Mouse (Mus musculus) testis, adult 2 months (tissue): ENCODE results near the gene Zmiz1. TPM values are rescaled to one million over a fixed set of nuclear protein-coding genes. Genes with fewer than 3 reads are reported as not detected.
A peak's percentile ranks its signal among the peaks of the same experiment; 100 is the strongest.

Experiments
- H3K27ac ChIP-seq: fragments of 200-500 bp; 2 replicates; pipeline ENCODE4 v1.5.1; 2012; ENCODE audit warnings: low read depth, low read length; ENCODE audit not compliant: control insufficient read depth, insufficient read depth
- H3K27me3 ChIP-seq: fragments of 200-500 bp; 2 replicates; pipeline ENCODE4 v1.6.1; 2012; ENCODE audit warnings: mild to moderate bottlenecking, low read length, moderate library complexity; ENCODE audit not compliant: control insufficient read depth, insufficient read depth
- H3K36me3 ChIP-seq: fragments of 200-500 bp; 2 replicates; pipeline ENCODE4 v1.6.1; 2012; ENCODE audit warnings: mild to moderate bottlenecking, low read length; ENCODE audit not compliant: control insufficient read depth, insufficient read depth
- H3K4me1 ChIP-seq: fragments of 200-500 bp; 2 replicates; pipeline ENCODE4 v1.6.1; 2012; ENCODE audit warnings: low read length; ENCODE audit not compliant: control insufficient read depth, insufficient read depth
- H3K4me3 ChIP-seq: fragments of 200-500 bp; 2 replicates; pipeline ENCODE4 v1.5.1; 2012; ENCODE audit warnings: low read depth, mild to moderate bottlenecking, low read length, moderate library complexity, mixed read lengths; ENCODE audit not compliant: control insufficient read depth
- CTCF ChIP-seq: fragments of 200-500 bp; IDR thresholded peaks from 2 replicates; pipeline ENCODE4 v1.5.1; 2012; ENCODE audit warnings: low read depth, mild to moderate bottlenecking, inconsistent platforms, low read length, moderate library complexity; ENCODE audit not compliant: control insufficient read depth, insufficient read depth, insufficient replicate concordance
- POLR2A ChIP-seq: fragments of 200-500 bp; IDR thresholded peaks from 2 replicates; pipeline ENCODE4 v1.6.1; 2012; ENCODE audit warnings: low read depth, mild to moderate bottlenecking, inconsistent platforms, low read length, moderate library complexity; ENCODE audit not compliant: control insufficient read depth
- polyA plus RNA-seq: library from polyadenylated mRNA; depleted of rRNA; stranded (reverse); fragments of >200 nt; gene quantifications from 2 replicates; pipeline ENCODE4 v1.2.3, GENCODE M21; 2012

Zmiz1 gene
- polyA plus RNA-seq, 1 experiment: 9.1 TPM

DNA sequence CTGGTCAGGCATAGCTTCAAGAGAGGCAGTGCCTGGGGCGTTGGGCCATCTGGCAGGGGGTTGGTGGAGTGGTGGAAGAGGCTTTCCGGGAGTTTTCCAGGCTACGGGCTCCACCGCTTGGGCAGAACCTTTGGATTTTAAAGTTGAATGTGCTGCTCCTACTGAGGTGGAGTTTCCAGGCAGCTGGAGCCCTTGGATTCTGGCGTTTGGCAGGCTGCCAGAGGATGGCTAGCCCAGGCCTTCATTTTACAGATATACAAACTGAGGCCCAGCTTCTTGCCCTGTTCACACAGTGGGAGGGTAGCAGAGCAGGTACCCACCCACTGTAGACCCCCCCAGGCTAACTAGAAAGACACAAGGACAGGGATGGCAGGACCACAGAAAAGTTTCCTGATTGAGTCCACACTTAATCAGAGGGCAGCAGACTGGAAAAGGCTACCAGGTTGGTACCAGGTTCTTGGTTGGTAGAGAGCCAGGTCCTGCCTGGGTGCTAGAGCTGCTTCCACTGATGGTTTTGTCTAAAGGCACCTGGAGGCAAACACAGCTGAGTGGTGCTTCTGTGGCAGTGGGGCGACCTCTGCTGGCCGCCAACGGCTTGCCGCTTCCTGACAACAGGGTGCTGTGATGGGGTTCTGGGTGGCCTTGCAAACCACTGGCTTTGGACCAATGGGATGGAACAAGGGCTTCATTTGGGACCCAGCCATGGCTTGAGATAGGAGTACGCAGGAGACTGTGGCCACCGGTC lies 106.5 kb downstream of the Zmiz1 start:
- Histone ChIP-seq H3K4me3 (no peak overlapping the region), H3K27ac (no peak overlapping the region), H3K27me3 (no peaks in the 10 kb centered on the region), H3K36me3 (no peaks in the 10 kb centered on the region), H3K4me1 (no peaks in the 10 kb centered on the region)
- peak; percentile 69; the same call in 1 of the 2 replicates for TF ChIP-seq CTCF
- no peak for TF ChIP-seq POLR2A

DNA sequence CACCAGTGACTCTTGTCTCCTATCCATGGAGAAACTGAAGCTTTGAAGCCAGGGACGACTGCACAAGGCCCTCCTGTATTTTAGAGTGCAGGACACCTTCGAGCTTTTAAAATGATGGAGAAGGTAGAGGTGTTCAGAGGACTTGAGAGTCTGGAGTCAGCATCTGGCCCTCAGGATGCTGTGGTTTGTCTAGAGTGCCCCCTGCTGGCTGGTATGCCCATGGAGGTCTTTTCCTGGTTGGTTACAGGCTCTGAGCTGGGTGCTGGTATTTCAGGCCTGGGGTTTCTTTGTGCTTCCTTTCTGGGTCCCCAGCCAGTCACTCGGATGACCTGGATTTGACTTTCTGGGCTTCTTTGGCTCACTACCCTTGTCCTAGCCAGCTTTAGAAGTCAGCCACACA lies 108.3 kb downstream of the Zmiz1 start:
- TF ChIP-seq POLR2A (no peak), CTCF (peak; percentile 48; the same call in 1 of the 2 replicates)
- Histone ChIP-seq H3K27ac (no peak overlapping the region), H3K36me3 (no peaks in the 10 kb centered on the region), H3K27me3 (no peaks in the 10 kb centered on the region), H3K4me1 (no peaks in the 10 kb centered on the region), H3K4me3 (no peak overlapping the region)

DNA sequence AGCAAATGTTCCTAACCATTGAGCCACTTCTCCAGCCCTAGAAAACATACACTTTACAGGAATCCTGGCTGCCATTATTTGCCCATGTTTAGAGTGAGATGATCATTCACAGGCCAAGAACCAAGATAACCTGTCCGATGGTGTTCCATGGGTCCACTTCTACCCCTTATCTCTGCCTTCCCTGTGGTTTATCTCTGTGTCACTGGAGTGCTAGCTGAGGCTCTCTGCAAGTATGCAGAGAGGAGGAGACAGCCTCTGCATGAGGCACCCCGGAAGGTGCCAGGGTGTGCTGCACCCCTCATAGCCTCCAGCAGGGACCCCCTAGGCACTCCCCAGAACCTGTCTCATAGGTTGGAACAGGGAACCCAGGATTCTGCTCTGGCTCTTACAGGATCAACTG lies 108.9 kb downstream of the Zmiz1 start:
- no peak overlapping the region for H3K4me3 ChIP-seq
- no peaks in the 10 kb centered on the region for H3K27me3 ChIP-seq
- H3K27ac ChIP-seq: no peak overlapping the region
- H3K36me3 ChIP-seq: no peaks in the 10 kb centered on the region
- TF ChIP-seq POLR2A (no peak), CTCF (no peak)
- H3K4me1 ChIP-seq: no peaks in the 10 kb centered on the region

DNA sequence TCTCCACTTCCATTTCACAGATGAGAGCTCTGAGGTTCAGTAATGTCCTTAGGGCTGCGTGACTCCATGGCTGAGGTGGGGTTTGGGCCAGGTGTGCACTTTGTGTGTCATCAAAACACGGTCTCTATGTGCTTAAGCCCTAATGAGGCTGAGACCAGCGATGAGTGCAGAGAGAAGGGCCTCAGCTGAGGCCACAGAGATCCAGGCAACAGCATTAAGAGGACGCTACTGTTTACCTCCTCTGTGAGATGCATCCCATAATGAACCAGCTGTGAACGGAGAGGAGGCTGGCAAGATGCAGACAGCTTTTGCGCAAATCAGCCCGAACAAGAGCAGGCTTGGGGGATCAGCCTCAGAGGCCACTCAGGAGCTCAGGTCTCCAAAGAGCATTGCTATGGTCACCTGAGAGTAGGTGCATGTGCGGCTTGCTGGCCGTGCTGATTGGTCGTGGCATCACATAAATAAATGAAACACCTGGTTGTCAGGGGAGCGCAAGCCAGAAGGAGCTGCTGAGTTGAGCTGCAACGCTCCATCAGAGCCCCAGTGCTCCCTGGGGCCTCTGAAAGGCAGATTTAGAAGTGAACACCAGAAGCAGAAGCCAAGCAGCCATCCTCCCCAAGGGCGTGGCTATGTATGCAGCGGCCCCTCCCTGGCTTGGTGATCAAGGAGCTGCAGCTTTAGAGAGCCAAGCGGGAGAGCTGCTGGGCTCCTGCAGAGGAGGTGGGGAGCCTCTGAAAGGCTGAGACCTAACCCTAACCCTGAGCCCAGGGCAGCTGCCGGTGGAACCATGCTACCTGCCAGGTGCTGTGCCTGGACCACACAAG lies 115.3 kb downstream of the Zmiz1 start:
- TF ChIP-seq CTCF (no peak), POLR2A (no peak)
- H3K4me1 ChIP-seq: no peaks in the 10 kb centered on the region
- no peaks in the 10 kb centered on the region for H3K27me3 ChIP-seq
- no peaks in the 10 kb centered on the region for H3K36me3 ChIP-seq
- H3K4me3 ChIP-seq: no peak overlapping the region
- H3K27ac ChIP-seq: no peak overlapping the region

DNA sequence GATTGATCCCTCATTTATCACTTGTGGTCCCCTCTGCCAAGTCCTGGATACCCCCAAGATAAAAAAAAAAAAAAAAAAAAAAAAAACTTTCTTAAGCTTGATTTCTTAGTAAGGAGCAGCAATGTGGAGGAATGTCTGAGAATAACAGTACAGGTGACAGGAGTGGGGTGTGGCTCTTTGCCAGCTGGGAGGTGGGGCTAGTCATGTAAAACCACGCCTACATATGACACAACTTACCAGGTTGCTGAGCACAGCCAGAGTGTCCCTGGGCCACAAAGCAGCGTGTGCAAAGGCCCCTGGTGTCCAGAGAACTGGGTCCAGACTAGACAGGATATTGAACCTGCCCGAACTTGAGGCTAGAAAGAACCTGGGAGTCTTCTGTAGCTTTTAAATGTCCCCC lies 117.7 kb downstream of the Zmiz1 start:
- no peak overlapping the region for H3K27ac ChIP-seq
- no peaks in the 10 kb centered on the region; the same call in 1 of the 2 replicates for H3K4me1 ChIP-seq
- no peaks in the 10 kb centered on the region for H3K36me3 ChIP-seq
- no peak for TF ChIP-seq POLR2A
- TF ChIP-seq CTCF: no peak
- H3K4me3 ChIP-seq: no peak overlapping the region
- no peaks in the 10 kb centered on the region for H3K27me3 ChIP-seq

DNA sequence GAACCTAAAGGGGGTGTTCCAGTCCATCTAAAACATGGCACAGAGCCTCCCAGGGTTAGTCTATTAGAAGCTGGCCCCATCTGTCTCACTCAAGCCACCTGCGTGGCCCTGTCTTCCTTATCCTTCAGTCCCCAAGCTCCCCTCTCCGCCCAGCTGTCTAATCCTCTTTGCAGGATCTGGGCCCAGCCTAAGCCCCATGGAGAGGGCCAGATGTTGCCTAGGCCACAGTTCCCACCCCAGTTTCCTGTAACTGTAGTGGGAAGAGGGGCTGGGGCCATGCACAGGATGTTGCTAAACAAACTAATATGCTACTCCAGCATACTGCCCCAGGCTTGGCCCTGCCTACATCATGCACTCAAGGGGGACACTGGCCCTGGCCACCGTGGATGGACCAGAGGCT lies 118.4 kb downstream of the Zmiz1 start:
- H3K4me1 ChIP-seq: no peaks in the 10 kb centered on the region; the same call in 1 of the 2 replicates
- no peaks in the 10 kb centered on the region for H3K27me3 ChIP-seq
- H3K4me3 ChIP-seq: no peak overlapping the region
- H3K36me3 ChIP-seq: no peaks in the 10 kb centered on the region
- TF ChIP-seq CTCF: no peak
- TF ChIP-seq POLR2A: no peak
- no peak overlapping the region for H3K27ac ChIP-seq

DNA sequence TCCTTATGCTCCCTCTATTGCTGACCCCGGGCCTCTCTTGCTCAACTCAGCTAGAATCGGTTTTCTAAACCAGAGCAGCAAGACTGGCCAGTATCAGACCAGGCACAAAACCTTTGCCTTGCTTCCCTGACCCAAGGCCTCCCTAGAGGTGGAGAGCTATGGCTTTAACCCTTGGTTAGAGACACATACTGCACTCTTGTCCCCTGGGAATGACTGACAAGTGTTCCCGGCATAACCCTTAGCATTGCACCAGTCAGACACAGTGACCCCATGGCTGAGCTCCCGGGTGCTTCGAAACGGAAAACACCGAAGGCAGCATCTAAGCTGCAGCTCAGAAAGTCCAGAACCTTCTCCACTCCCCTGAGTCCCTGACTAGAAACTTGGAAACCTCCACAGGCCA lies 120.6 kb downstream of the Zmiz1 start:
- Histone ChIP-seq H3K36me3 (no peaks in the 10 kb centered on the region), H3K27me3 (no peaks in the 10 kb centered on the region), H3K4me3 (no peak overlapping the region), H3K27ac (no peak overlapping the region), H3K4me1 (no peaks in the 10 kb centered on the region; the same call in 1 of the 2 replicates)
- no peak for TF ChIP-seq CTCF
- no peak for TF ChIP-seq POLR2A
